Mouse (Mus musculus): ENCODE measurements at regions not wholly inside any gene's neighbourhood (a gene's known extent, or its start where the extent isn't known, plus 50 kb on each side); places are given as distances from the start of the nearest gene placed in this dataset.

DNA sequence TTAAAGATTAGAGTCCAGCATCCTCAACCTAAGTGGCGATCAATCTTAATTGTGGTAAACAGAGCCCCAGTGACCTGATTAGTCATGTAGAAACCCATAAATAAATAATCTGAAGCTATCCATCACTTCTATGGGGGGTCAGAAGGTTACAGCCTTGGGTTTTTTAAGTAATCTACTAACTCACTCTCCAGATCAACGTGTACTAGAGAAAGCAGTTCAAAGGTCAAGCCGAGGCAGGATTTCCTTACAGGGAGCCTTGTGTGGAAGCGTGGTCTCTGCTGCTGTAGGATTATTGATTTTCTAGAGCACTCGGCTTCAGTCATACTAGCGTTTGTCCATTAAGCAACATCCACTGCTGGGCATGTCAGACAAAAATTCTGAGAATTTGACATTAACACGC, 127.1 kb downstream of the Psat1 start:
- Histone ChIP-seq H3K36me3 (no peaks in the 10 kb centered on the region), H3K9me3 (no peaks in the 10 kb centered on the region), H3K27me3 (ENCODE audit: insufficient read depth, poor library complexity, severe bottlenecking) (no peaks in the 10 kb centered on the region), H3K4me3 (no peak overlapping the region), H3K27ac (no peak overlapping the region), H3K4me1 (no peaks in the 10 kb centered on the region)
- WGBS, result 58% methylated on average over 7 of the region's 7 CpGs
- no peak for DNase-seq (ENCODE audit: low spot score)

DNA sequence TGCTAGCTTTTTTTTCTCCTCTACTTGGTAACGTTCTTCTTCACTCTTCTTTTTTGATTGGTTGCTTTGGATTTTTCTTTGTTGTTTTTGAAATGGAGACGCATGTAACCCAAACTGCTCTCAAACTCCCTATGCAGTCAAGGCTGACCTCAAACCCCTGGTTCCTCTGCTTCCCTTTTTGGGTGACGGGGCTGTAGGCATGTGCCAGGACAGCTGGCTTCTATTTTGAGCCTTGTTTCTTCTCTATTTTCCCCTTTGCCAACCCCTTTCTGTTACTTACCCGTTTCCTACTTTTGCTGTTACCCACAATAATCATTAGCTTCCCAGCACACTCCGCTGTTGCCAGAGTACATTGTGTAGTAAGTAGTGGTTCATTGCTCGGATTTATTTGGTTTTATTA, 132.0 kb downstream of the Psat1 start:
- no peaks in the 10 kb centered on the region for H3K27me3 ChIP-seq (ENCODE audit: insufficient read depth, poor library complexity, severe bottlenecking)
- H3K9me3 ChIP-seq, result no peaks in the 10 kb centered on the region
- no peaks in the 10 kb centered on the region for H3K36me3 ChIP-seq
- H3K4me3 ChIP-seq, result no peak overlapping the region
- no peak for DNase-seq (ENCODE audit: low spot score)
- H3K4me1 ChIP-seq, result no peaks in the 10 kb centered on the region
- WGBS, result 78% methylated on average over 6 of the region's 6 CpGs
- H3K27ac ChIP-seq, result no peak overlapping the region

DNA sequence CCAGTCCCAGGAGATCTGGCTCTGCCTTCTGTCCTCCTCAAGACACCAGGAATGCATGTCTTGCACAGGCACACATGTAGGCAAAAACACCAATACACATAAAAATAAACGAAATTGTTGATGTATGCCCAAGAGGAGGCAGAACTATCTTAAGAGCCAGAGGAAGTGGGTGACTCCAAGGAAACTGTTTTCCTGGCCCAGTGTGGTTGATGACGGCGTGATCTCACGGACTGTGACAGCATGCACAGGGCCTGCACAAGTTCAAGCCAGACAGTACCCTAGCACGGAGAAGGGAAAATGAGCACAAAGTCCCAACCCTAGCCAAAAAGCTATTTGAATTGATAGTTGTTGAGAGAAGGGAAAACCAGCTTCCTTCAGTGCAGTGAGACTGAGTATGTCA, 138.1 kb downstream of the Psat1 start:
- Histone ChIP-seq H3K36me3 (no peaks in the 10 kb centered on the region), H3K9me3 (no peaks in the 10 kb centered on the region), H3K27ac (no peak overlapping the region), H3K27me3 (ENCODE audit: insufficient read depth, poor library complexity, severe bottlenecking) (peaks cover 15% of the 10 kb centered on the region), H3K4me1 (no peaks in the 10 kb centered on the region), H3K4me3 (no peak overlapping the region)
- DNase-seq (ENCODE audit: low spot score), result no peak
- 78% methylated on average over 5 of the region's 5 CpGs for WGBS

DNA sequence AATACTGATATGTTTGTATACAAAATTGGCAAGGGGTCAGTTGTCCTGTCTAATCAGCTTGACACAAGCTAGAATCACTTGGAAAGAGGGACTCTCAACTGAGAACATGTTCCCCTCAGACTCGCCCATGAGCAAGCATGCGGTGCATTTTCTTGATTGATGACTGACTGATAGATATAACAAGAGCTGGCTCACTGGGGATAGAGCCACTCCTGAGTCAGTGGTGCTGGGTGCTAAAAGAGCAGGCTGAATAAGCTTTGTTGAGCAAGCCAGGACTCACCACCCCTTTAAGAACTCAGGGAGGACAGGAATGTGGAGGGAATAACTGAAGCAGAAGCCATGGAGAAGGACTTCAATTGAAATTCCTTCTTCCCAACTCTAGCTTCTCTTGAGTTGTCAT, 139.5 kb downstream of the Psat1 start:
- WGBS, result 78% methylated on average over 2 of the region's 2 CpGs
- no peaks in the 10 kb centered on the region for H3K4me1 ChIP-seq
- no peaks in the 10 kb centered on the region for H3K36me3 ChIP-seq
- no peak overlapping the region for H3K4me3 ChIP-seq
- peaks cover 26% of the 10 kb centered on the region for H3K27me3 ChIP-seq (ENCODE audit: insufficient read depth, poor library complexity, severe bottlenecking)
- no peak overlapping the region for H3K27ac ChIP-seq
- H3K9me3 ChIP-seq, result no peaks in the 10 kb centered on the region
- DNase-seq (ENCODE audit: low spot score), result no peak

DNA sequence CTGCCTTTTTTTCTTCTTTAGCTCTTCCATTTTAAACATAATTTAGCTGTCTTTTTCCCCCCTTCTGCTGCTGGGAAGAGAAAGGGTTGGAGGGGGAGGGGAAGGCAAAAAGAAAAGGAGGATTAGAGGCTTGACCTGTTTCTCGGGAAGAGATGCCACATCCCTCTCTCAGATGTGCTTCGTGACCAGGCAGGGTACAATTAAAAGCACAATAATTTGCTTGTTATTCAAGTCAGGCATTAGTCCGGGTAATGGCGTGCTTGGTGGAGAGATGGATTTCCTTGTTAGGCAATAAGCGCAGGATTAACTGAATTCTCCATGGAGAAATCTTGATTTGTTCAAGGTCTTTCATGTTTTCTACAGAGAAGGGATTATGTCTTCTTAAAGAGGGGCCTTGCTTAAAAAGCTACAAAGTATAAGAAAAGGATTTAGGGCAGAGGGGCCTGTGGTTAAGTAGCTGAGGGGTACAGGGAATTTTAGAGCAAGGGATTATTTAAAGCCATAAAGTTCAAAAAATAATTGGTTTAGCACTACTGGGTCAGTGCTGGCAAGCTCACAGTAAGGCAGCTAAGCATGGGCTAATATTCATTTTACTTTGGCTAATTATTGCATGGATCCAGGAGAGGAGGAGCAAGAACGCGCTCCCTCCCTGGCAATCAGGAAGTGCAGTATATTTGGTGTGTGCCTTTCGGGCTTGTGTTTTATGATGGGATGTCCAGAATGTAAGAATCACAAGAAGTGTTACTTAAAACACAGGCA, 143.8 kb downstream of the Psat1 start:
- no peak for DNase-seq (ENCODE audit: low spot score)
- WGBS, result 53% methylated on average over 8 of the region's 8 CpGs

DNA sequence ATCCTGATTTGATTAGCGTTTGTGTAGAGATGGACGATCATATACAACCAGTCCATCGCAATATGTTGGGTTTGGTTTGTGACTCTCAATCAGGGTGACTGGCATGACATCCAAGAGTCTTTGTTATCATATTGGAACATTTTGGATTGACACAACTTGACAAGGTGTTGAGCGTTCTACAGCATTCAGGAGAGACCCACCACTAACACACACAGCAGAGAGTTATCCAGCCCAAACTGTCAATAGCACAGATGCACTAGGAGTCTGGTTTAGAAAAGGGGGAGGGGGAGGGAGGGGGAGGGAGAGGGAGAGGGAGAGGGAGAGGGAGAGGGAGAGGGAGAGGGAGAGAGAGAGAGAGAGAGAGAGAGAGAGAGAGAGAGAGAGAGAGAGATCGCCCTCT, 144.5 kb downstream of the Psat1 start:
- H3K36me3 ChIP-seq, result no peaks in the 10 kb centered on the region
- 65% methylated on average over 5 of the region's 5 CpGs for WGBS
- H3K27me3 ChIP-seq (ENCODE audit: insufficient read depth, poor library complexity, severe bottlenecking), result peaks cover 44% of the 10 kb centered on the region
- no peak for DNase-seq (ENCODE audit: low spot score)
- H3K4me1 ChIP-seq, result no peaks in the 10 kb centered on the region
- no peak overlapping the region for H3K4me3 ChIP-seq
- H3K27ac ChIP-seq, result no peak overlapping the region
- no peaks in the 10 kb centered on the region for H3K9me3 ChIP-seq

More for the DNA sequence above, 143.8 kb downstream of the Psat1 start:
- H3K27ac ChIP-seq, result no peak overlapping the region
- peaks cover 42% of the 10 kb centered on the region for H3K27me3 ChIP-seq (ENCODE audit: insufficient read depth, poor library complexity, severe bottlenecking)
- H3K9me3 ChIP-seq, result no peaks in the 10 kb centered on the region
- H3K4me1 ChIP-seq, result no peaks in the 10 kb centered on the region
- H3K4me3 ChIP-seq, result no peak overlapping the region
- no peaks in the 10 kb centered on the region for H3K36me3 ChIP-seq

DNA sequence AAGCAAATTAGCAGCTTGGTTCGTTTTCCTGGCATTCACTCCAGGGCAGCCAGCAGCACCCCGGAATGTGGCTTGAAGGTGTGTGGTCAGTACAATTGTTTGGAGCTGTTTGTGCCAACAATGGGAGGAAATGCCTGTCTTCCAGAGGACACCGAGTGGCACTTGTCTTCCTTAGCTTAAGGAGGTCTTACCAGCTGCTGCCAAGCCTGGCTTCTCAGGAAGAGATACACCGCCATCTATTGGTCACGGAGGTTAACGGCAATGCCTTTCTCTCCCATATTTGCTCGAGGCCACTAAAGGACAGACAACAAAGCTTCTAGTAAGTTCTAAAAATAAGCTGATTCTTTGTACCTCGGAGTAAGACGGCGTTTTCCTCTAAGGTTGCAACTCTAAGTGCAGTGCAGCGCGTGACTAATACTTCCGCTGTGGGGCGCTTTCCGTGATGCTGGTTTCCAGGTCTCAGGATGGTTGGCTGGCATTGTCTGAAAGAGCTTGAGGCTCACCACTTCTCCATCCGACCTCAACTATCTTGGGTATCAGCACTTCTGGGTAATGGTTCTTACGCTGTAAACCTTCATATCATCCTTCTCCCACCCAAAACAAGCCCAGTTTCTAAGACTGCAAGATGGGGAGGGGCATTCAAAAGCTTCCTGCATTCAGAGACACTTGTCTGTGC, 145.2 kb downstream of the Psat1 start:
- WGBS, result 6% methylated on average over 17 of the region's 17 CpGs
- Histone ChIP-seq H3K4me3 (peak overlapping the region; percentile 57), H3K9me3 (no peaks in the 10 kb centered on the region), H3K27me3 (ENCODE audit: insufficient read depth, poor library complexity, severe bottlenecking) (peaks cover 44% of the 10 kb centered on the region), H3K36me3 (no peaks in the 10 kb centered on the region), H3K27ac (no peak overlapping the region), H3K4me1 (no peaks in the 10 kb centered on the region)
- DNase-seq (ENCODE audit: low spot score), result peak; percentile 83

DNA sequence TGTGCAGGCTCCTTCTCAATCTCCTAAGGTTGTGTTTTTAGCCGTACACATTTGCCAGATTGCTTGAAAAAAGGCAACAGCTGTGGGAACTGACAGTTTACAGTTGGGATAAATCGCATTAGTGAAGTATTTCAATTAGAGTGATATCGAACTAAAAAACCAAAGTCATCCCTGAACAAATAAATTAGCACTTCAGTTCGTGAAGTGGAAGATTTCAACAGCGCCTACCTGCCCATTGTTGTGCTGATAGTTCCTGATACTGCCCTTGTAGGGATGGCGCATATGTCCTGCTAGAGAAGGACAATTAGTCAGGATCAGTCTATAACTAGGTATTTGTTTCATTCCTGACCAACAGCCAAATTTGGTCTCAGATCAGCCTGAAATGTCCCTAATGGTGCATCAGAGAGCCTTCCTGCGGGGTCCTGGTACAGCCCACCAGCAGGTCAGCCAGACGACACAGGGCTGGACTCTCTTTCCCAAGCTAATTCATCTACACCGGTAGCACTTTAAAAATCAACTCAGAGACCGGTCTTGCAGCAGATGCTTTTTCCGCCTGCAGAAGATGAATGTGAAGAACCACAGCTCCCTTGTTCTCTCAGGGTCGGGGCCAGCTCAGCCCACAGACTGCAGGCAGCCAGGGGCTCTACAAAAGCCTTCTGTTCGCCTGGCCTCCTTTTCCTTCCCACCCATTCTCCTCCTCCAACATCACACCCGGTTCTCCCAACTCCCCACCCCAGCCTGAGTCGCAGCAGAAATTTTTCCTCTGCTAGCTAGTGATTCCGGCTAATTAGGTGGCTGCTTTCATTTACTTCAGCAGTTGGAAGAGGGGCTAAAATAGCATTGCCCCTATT, 146.1 kb downstream of the Psat1 start:
- no peak overlapping the region for H3K27ac ChIP-seq
- H3K4me3 ChIP-seq, result peak overlapping the region; percentile 57
- peaks cover 44% of the 10 kb centered on the region for H3K27me3 ChIP-seq (ENCODE audit: insufficient read depth, poor library complexity, severe bottlenecking)
- no peaks in the 10 kb centered on the region for H3K9me3 ChIP-seq
- DNase-seq (ENCODE audit: low spot score), result no peak
- no peaks in the 10 kb centered on the region for H3K36me3 ChIP-seq
- H3K4me1 ChIP-seq, result no peaks in the 10 kb centered on the region
- WGBS, result 23% methylated on average over 16 of the region's 16 CpGs

DNA sequence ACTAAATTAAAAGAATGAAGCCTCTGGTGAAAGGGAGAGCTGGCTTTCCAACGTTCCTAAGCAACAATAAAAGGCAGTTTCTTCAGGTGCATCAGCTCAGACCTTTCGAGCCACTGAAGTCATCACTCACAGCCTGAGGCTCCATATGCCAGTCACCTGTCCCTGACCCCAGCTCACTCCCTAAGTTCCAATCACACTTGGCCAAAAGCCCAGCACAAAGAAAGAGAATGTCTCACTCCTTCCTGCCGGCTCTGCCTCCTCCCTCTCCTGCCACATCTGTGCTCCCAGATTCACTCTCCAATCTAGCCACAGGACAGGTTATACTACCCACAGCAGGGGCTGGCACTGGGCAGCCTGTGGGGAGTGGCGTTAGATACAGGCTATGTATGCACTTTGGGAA, 150.7 kb downstream of the Psat1 start:
- WGBS, result 45% methylated on average over 4 of the region's 4 CpGs
- DNase-seq (ENCODE audit: low spot score), result no peak

DNA sequence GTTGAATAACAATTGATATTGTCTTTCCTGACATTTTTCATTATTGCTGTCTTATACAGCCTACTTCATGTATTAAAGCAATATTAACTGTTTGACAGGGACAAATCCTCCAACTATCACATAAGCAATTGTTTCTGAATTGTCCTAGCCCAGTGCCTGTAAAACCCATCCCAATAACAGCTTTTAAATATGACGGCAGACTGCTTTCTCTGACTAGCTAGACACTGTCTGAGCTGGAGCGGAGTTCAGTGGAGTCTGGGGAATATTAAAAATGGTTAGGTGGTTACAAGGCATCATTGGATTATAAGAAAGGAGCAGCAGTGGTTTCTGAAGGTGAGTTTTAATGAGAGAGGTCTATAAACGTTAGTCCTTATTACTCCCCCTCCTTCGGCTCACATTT, 155.2 kb downstream of the Psat1 start:
- WGBS, result 75% methylated on average over 4 of the region's 4 CpGs
- Histone ChIP-seq H3K9me3 (no peaks in the 10 kb centered on the region), H3K4me1 (no peaks in the 10 kb centered on the region), H3K27ac (no peak overlapping the region), H3K27me3 (ENCODE audit: insufficient read depth, poor library complexity, severe bottlenecking) (no peaks in the 10 kb centered on the region), H3K36me3 (no peaks in the 10 kb centered on the region), H3K4me3 (no peak overlapping the region)
- no peak for DNase-seq (ENCODE audit: low spot score)

More for the DNA sequence above, 150.7 kb downstream of the Psat1 start:
- no peaks in the 10 kb centered on the region for H3K9me3 ChIP-seq
- H3K27me3 ChIP-seq (ENCODE audit: insufficient read depth, poor library complexity, severe bottlenecking), result 0 out of 2 replicates have a peak, but pooled peaks cover 13% of the 10 kb centered on the region
- H3K4me1 ChIP-seq, result no peaks in the 10 kb centered on the region
- no peak overlapping the region for H3K27ac ChIP-seq
- no peak overlapping the region for H3K4me3 ChIP-seq
- H3K36me3 ChIP-seq, result no peaks in the 10 kb centered on the region

DNA sequence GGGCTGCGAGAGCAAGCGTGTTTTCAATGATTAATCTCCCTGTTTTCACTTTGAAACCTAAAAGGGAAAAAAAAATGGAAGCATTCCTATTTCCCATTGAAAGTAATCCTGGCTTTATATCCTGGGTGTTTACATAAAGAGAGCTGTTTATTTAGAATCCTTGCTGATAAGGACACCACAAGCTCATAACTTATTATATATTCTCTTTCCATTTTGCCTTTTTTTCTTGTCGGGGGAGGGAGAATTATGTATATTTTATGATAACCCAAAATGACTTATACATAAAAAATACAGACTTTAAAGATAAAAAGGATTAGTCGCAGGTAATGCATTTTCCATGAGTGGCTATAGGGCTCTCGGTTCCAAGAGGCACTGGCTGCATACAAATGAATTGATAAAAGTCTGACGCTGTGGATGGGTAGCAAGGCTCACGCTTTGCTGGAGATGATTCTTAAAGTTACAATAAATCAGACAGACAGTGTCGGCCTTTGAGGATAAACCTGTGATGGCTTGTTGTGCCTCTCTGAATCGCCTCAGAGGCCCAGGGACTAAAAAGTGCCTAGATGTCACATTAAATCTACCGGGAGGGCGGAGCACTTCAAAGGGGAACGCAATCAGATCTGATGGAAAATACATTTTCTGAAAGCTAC, 155.7 kb downstream of the Psat1 start:
- no peak overlapping the region for H3K27ac ChIP-seq
- H3K4me1 ChIP-seq, result no peaks in the 10 kb centered on the region
- WGBS, result 53% methylated on average over 12 of the region's 12 CpGs

DNA sequence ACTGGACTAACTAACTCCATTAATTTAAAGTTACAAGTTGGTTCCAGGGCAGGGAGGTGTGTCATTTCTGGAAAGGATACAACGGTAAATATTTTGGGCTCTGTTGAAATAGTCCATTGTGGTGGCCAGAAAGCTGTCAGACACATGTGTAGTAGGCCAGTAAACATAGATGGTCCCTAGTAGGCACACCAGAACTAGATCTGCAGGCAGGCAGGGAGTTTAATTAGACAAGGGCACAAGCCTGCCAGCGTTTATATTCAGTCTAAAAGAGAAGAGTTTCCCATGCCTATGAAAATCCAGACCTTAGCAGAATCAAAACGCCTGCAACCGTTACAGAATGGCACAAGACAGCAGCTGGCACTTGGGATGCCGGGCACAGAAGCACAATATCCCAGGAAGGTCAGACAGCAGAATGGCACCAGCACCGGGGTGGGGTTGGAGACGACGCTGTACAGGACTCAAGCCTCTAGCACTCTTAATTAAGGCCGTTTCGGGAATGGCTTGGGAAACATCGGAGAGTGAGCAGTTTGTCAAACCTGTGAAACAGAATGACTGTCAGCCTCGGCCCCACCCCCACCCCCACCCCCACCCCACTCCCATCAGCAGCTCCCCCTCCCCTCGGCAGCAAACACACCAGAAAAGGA, 156.4 kb downstream of the Psat1 start:
- Histone ChIP-seq H3K4me3 (peak overlapping the region; percentile 1; the same call in 1 of the 2 replicates), H3K4me1 (no peaks in the 10 kb centered on the region), H3K9me3 (no peaks in the 10 kb centered on the region), H3K36me3 (no peaks in the 10 kb centered on the region), H3K27me3 (ENCODE audit: insufficient read depth, poor library complexity, severe bottlenecking) (no peaks in the 10 kb centered on the region), H3K27ac (no peak overlapping the region)
- WGBS, result 32% methylated on average over 13 of the region's 13 CpGs
- DNase-seq (ENCODE audit: low spot score), result no peak

More for the DNA sequence above, 155.7 kb downstream of the Psat1 start:
- Histone ChIP-seq H3K36me3 (no peaks in the 10 kb centered on the region), H3K27me3 (ENCODE audit: insufficient read depth, poor library complexity, severe bottlenecking) (no peaks in the 10 kb centered on the region), H3K9me3 (no peaks in the 10 kb centered on the region), H3K4me3 (peak overlapping the region; percentile 1; the same call in 1 of the 2 replicates)
- DNase-seq (ENCODE audit: low spot score), result no peak
